Mouse (Mus musculus) right cerebral cortex, postnatal 25 days (tissue): ENCODE measurements at regions not wholly inside any gene's neighbourhood (a gene's known extent, or its start where the extent isn't known, plus 50 kb on each side); places are given as distances from the start of the nearest gene placed in this dataset.

Experiments used
- DNase-seq: peaks from one replicate; pipeline ENCODE4 v3.0.0; 2022

DNA sequence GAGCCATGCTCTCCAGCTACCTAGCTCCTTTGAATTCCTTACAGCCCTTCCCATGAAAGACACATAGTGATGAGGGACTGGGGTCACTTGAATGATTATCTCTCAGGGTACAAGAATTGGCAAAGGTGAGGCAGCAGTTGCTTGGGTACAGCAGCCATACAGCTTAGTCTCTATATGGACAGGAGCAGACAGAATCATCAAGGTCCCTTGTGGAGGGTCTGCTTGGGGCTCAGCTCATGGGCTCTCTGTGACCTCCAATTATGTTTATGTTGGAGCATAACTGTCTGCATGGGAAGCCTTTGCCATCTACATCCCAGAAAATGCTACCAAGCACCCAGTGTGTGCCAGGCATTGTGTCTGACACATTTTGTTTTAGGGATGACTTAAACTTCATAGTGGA lies 118.4 kb upstream of the Lhcgr start:
- DNase-seq, result no peak

GRCm38 (mm10) chr17:88901742-88902141 lies 110.0 kb upstream of the Lhcgr start:
- no peak for DNase-seq

DNA sequence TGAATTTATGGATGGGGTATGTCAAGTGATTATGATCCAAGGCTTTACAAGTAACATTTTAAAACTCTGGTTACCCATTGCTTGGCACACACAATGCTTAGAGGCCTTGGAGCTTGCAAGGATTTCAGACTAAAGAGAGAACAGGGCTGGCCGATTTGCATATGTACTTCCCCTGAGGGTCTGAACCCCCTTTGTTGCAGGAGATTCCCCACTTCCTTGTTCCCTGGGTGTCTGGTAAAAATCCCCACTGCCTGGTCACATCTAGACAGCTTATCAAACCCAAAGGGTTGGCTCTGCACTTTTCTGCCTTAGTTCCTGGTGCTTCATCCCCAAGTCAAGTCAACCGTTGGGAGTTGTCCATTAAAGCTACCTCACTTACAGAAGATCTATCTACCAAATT lies 109.1 kb upstream of the Lhcgr start:
- no peak for DNase-seq

DNA sequence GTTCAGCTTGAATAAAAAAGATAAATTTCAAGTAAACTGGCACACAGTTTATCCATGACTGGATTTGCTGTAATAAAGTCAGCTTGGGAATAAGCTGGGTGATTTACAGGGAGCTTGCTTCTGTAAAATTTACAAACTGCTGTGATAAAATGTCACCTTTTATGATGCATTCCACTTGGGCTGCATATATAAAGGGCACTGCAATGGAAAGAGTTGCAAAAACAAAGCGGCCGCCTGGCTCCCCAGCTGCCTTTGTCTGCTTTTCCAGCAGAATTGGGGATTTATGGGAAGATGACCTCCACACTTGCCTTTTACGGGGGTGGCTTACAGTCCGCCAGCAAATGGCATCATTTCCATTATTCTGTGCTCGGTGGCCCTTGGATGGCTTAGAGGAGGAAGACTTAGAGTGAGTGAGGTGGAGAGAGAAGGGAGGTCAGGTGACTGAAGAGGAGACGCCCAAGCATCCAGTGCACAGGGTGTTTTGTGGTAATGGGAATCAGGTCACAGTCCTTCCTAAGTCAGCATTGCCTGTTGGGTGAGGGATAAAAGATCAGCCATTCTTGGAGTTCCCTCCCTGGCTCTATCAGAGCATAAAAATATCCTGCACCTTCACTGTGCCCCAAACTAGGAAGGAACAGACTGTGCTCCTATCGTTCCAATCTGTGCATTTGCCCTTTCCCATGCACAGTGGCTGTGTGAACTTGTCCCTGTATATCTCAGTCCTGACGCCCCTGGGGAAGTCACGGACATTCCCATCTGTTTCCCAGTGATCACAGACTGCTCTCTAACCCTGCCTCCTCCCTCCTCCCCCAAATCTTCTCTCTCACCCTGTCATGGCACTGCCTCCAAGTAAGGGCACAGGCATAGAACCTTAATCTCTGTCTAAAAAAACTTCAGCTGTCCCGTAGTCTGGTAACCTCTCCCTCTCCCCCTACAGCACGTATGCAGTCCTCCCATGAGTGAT lies 107.2 kb upstream of the Lhcgr start:
- DNase-seq, result no peak

- DNase-seq, result no peak
These were observed 101.7 kb upstream of the Lhcgr start for GRCm38 (mm10) chr17:88893451-88893850.

GRCm38 (mm10) chr17:88885526-88885925 lies 93.7 kb upstream of the Lhcgr start:
- DNase-seq, result no peak

GRCm38 (mm10) chr17:88879736-88880135 lies 87.9 kb upstream of the Lhcgr start:
- DNase-seq, result no peak

GRCm38 (mm10) chr17:88870342-88870985 lies 78.7 kb upstream of the Lhcgr start:
- DNase-seq, result no peak

- no peak for DNase-seq
These were observed 72.8 kb upstream of the Lhcgr start for GRCm38 (mm10) chr17:88864631-88865030.

DNA sequence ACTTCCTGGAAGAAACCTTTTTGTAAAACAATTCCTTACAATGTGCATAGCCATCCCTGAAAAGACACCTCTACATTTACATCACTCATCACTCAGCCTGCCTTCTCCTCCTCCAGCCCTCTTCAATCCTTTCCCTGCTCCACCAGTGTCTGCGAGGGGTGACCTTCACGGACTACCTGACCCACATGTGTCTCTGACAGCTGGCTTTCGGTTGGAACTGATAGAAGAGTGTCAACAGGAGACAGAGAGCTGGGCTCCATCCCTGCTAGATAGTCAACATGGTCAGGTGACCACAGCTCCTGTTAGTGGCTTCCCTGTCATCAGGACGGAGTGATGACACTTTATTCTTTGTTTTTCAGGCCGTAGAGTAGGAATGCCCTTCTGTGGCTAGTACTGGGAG lies 72.4 kb upstream of the Lhcgr start:
- DNase-seq, result no peak

GRCm38 (mm10) chr17:88861128-88861527 lies 69.3 kb upstream of the Lhcgr start:
- DNase-seq, result no peak

DNA sequence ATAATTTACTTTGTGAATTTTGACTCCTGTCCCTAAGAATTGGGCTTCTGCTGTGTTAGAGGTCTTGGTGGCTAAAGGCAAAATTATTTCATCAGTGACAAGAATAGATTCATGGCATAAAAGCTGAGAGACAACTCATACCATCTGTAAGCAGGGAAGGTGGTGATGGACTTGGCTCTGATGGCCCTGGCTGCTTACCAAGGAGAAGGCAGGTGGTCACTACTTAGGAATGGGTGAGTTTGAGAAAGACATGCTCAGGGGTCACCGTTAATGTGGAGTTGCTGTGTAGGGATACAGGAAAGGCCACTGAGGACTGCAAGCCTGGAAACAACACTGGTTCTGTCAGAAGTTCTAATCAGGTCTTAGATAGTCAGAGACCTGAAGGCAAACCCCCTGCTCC lies 68.8 kb upstream of the Lhcgr start:
- DNase-seq, result no peak

DNA sequence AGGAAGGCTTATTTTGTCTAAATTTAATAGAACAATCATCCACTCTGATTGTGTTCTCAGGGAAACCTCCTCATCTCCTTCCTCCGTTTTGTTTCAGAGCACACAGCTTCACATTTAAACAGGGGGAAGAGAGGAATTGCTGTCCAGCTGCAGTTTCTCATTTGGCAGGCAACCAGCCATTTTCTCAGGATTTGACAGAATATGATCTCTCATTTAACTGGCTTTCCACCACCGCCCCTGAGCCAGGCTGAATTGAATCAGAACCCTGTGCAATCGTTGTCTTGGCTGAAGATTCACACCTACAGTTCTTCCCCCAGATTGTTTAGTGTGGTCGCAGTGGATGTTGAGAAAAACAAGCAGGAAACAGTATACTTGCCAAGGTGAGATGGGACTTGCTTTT lies 66.9 kb upstream of the Lhcgr start:
- DNase-seq, result no peak

DNA sequence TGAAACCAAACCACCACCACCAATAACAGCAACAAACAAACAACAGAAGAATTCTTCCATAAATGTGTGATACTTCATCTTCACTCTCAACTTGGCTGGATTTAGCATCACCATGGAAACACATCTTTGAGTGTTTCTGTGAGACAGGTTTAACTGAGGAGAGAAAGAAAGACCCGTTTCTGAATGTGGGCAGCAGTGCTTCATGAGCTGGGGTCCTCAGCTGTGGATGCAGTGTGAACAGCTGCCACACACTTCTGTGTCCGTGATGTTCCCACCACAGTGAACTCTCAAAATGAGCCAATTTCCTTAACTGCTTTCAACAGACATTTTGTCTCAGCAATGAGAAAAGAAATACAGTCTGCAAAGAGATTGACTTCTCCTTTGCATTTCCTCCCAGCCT lies 55.5 kb upstream of the Lhcgr start:
- peak; percentile 5 for DNase-seq

- DNase-seq, result no peak
These were observed 53.5 kb upstream of the Lhcgr start for GRCm38 (mm10) chr17:88845278-88845677.
